Mouse (Mus musculus) ES-Bruce4 (cell line): ENCODE measurements around the gene Slc2a10. TPM values are rescaled to one million over a fixed set of nuclear protein-coding genes. Genes with fewer than 3 reads are reported as not detected.

Experiments
- H3K27ac ChIP-seq: 2 replicates; pipeline ENCODE4 v1.5.1; 2012; ENCODE audit warnings: low read length, inconsistent platforms; ENCODE audit not compliant: insufficient read depth
- H3K27me3 ChIP-seq: 2 replicates; pipeline ENCODE4 v1.6.1; 2012; ENCODE audit warnings: mild to moderate bottlenecking, low read length, inconsistent platforms; ENCODE audit not compliant: control insufficient read depth, poor library complexity, insufficient read depth, severe bottlenecking
- H3K36me3 ChIP-seq: 2 replicates; pipeline ENCODE4 v1.6.1; 2012; ENCODE audit warnings: inconsistent platforms, mild to moderate bottlenecking, low read length, moderate library complexity; ENCODE audit not compliant: control insufficient read depth, poor library complexity, insufficient read depth, severe bottlenecking
- H3K4me1 ChIP-seq: one replicate; pipeline ENCODE4 v1.8.1; 2011; ENCODE audit warnings: low read length; ENCODE audit not compliant: control insufficient read depth, insufficient read depth
- H3K4me3 ChIP-seq: 2 replicates; pipeline ENCODE4 v1.5.1; 2011; ENCODE audit warnings: low read depth, mild to moderate bottlenecking, low read length
- H3K9ac ChIP-seq: 2 replicates; pipeline ENCODE4 v1.6.1; 2012; ENCODE audit warnings: low read depth, mild to moderate bottlenecking, inconsistent platforms; ENCODE audit not compliant: poor library complexity, severe bottlenecking
- H3K9me3 ChIP-seq: replicated peaks from 2 replicates; pipeline ENCODE4 v1.6.1; 2012; ENCODE audit warnings: mild to moderate bottlenecking, low read length, inconsistent platforms; ENCODE audit not compliant: control insufficient read depth, poor library complexity, insufficient read depth, severe bottlenecking
- CTCF ChIP-seq: IDR thresholded peaks from one replicate; pipeline ENCODE4 v1.8.1; 2011; ENCODE audit warnings: low read depth, low read length
- EP300 ChIP-seq: IDR thresholded peaks from 2 replicates; pipeline ENCODE4 v1.6.1; 2011; ENCODE audit warnings: low read depth, low read length; ENCODE audit not compliant: insufficient read depth
- POLR2A ChIP-seq: IDR thresholded peaks from one replicate; pipeline ENCODE4 v1.8.1; 2011; ENCODE audit warnings: low read length; ENCODE audit not compliant: insufficient read depth
- polyA plus RNA-seq: library from polyadenylated mRNA; stranded (reverse); fragments of >200 nt; gene quantifications from 2 replicates; pipeline ENCODE4 v1.2.4, GENCODE M21; 2011; ENCODE audit warnings: low read depth; ENCODE audit not compliant: missing spikeins, insufficient read depth, insufficient read length

Slc2a10 gene
- polyA plus RNA-seq, 1 experiment: 0.22 TPM

DNA sequence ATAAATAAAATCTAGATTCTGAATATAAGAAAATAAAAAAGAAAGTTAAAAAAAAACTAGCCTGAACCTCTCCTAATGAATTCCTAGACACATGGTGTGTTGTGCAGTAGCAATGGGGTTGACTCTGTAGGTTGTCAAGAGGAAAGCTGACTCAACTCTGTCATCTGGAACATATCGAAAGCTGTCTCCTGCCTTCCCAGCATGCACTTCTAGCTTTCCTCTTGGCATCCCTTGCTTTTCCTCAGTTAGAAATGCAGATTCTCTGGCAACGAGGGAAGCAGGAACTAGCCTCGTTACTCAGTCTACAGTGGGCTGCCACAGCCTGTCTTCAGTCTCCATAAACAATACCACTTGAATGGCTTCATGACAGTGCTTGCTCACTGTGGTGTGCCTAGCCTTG is 17.8 kb upstream of the Slc2a10 start:
- peaks cover 13% of the 10 kb centered on the region for H3K36me3 ChIP-seq
- no peak overlapping the region for H3K9ac ChIP-seq
- TF ChIP-seq CTCF: no peak
- TF ChIP-seq EP300: no peak
- no peak for TF ChIP-seq POLR2A
- H3K4me1 ChIP-seq: no peaks in the 10 kb centered on the region
- H3K4me3 ChIP-seq: no peak overlapping the region
- no peaks in the 10 kb centered on the region for H3K9me3 ChIP-seq
- H3K27me3 ChIP-seq: no peaks in the 10 kb centered on the region
- no peak overlapping the region for H3K27ac ChIP-seq

DNA sequence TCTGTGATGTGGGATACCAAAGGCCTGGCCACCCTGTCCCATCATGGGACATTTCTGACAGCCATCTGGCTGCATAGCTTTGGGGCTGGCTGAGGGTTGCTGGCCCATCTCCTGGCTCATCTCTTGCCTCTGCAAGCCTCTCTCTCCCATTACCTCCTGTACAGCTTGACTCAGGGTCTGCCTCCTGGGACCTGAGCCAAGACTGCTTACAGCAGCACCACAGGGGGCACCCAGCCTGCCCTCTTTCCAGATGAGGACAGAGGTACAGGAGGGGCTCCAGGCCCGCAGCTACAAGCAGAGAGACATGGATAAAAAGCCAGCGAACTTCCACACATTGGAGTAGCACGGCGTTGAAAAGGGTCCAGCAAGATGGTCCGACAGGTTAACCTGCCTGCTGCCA is 17.2 kb upstream of the Slc2a10 start:
- Histone ChIP-seq H3K36me3 (peaks cover 14% of the 10 kb centered on the region), H3K4me3 (no peak overlapping the region), H3K9me3 (no peaks in the 10 kb centered on the region), H3K27me3 (no peaks in the 10 kb centered on the region), H3K27ac (no peak overlapping the region), H3K4me1 (no peaks in the 10 kb centered on the region), H3K9ac (no peak overlapping the region)
- TF ChIP-seq EP300: no peak
- no peak for TF ChIP-seq CTCF
- TF ChIP-seq POLR2A: no peak

- Histone ChIP-seq H3K9me3 (no peaks in the 10 kb centered on the region), H3K4me1 (no peaks in the 10 kb centered on the region), H3K27me3 (no peaks in the 10 kb centered on the region), H3K36me3 (peaks cover 14% of the 10 kb centered on the region), H3K9ac (no peak overlapping the region), H3K27ac (no peak overlapping the region), H3K4me3 (no peak overlapping the region)
- no peak for TF ChIP-seq POLR2A
- TF ChIP-seq CTCF: peak; percentile 99
Measured at GRCm38 (mm10) chr2:165486881-165487535, 16.6 kb upstream of the Slc2a10 start.

DNA sequence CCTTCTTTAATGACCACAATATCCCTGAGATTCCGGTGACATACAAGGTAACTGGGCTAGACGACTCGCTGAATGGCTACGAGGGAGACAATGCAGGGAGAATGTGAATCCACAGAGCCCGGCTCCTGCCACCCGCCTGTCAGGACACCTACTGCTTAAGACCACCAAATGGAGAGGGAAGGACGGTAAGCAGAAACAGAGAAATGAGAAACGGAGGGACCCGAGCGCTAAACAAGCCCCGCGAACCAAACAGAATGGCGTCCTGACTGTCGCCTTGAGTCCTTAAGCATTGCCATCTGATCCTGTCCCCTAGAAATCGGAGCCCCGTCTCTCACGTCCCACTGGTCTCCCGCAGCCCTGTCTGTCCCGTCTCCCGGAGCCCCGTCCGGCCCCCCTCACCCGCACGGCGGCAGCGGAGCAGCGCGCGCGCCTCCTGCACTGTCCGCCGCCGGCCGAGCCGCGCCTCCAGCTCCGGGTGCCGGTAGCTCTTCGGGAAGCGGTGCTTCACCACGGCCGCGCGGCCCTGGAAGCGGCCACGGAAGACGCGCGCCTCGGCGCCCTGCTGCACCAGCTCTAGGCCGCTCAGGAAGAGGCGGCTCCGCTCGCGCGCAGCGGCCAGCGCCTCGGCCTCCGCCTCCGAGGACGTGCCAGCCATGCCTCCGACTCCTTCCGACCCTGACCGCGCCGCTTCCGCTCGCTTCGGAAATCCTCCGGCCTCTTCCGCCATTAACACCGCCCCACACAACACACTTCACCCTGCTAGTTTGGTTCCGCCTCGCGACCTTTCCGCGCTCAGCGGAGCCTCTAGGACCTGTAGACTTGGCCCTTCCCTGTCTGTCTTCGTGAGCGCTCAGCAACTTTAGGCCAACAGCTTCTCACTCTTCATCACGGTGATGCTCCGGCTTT is 10.7 kb upstream of the Slc2a10 start, which contains the start of gene Trp53rka:
Trp53rka (minus strand) TSS at position 677 of the 906 bp plus-strand sequence.
- peak within 1 kb of the TSS; percentile 80 for H3K4me3 ChIP-seq
- H3K9ac ChIP-seq: peak within 1 kb of the TSS; percentile 80
- H3K4me1 ChIP-seq: no peaks in the 10 kb centered on the region
- H3K27me3 ChIP-seq: no peaks in the 10 kb centered on the region
- H3K36me3 ChIP-seq: peaks cover 14% of the 10 kb centered on the region
- TF ChIP-seq CTCF (no peak), POLR2A (no peak), EP300 (0 out of 2 replicates have a peak, but pooled peaks have one; percentile 54)
- H3K9me3 ChIP-seq: no peaks in the 10 kb centered on the region
- no peak within 1 kb of the TSS for H3K27ac ChIP-seq

DNA sequence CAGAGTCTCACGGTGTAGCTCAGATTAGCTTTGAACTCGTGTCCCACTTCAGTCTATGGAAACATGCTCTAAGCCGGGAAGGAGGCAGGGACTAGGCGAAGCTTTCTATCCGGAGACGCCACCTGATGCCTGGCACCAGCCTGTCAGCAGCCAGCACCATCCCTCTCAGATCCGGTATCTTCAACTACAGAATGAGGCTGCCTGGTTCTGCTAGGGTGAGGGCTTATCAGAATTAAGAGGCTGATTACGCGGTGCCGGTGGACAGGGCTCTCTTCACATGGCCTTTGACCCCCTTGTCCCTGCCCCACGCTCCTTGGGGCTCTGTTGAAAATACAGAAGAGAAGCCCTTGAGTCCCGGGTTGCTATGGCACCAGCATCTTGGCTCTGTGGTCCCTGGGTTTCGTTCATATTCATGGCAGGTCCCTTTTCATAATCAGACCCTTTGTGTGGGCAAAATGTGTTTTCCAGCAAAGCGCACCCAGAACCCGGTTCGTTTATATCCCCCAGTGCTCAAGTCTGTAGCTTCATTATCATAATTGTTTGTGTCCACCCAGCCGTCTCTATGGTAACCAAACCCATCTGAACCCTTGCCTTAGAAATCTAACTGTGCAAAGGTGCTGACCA is 9.9 kb upstream of the Slc2a10 start:
- Histone ChIP-seq H3K9ac (peak overlapping the region; percentile 80), H3K4me1 (no peaks in the 10 kb centered on the region), H3K27ac (no peak overlapping the region), H3K36me3 (peaks cover 14% of the 10 kb centered on the region), H3K4me3 (peak overlapping the region; percentile 66), H3K27me3 (no peaks in the 10 kb centered on the region), H3K9me3 (no peaks in the 10 kb centered on the region)
- TF ChIP-seq CTCF (no peak), EP300 (no peak), POLR2A (no peak)

- Histone ChIP-seq H3K9me3 (no peaks in the 10 kb centered on the region), H3K27me3 (no peaks in the 10 kb centered on the region), H3K9ac (no peak overlapping the region), H3K4me3 (no peak overlapping the region), H3K36me3 (peaks cover 12% of the 10 kb centered on the region), H3K27ac (no peak overlapping the region), H3K4me1 (no peaks in the 10 kb centered on the region)
- no peak for TF ChIP-seq CTCF
- TF ChIP-seq POLR2A: no peak
- TF ChIP-seq EP300: no peak
Measured at GRCm38 (mm10) chr2:165494495-165494894, 9.1 kb upstream of the Slc2a10 start.
